Mouse (Mus musculus) testis, postnatal 14 days (tissue): ENCODE results near the gene Tspan15.
A peak's percentile ranks its signal among the peaks of the same experiment; 100 is the strongest.

Experiments
- DNase-seq: peaks from one replicate; pipeline ENCODE4 v3.0.0; 2021; ENCODE audit warnings: low spot score

Tspan15 gene

DNA sequence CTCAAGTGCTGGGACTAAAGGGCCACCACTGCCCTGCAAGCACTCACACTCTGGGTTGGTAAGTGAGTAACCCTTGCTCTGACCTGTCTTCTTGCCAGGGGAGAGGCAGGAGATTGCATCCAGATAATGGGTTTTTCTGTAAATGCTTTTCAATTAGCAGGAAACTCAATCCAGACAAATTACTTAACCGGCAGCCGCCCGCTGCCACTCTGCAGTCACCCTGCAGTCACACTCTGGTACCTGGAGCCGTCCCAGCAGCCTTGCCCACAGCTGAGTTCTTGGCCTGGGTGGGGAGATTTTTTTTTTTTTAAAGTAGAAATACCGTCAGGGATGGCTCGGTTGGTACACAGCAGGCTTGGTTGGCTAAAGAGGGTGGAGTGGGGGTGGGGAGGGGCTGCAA, 2.9 kb downstream of the Tspan15 start:
- no peak for DNase-seq

- no peak for DNase-seq
These were observed 5.2 kb downstream of the Tspan15 start for GRCm38 (mm10) chr10:62225839-62226238.

DNA sequence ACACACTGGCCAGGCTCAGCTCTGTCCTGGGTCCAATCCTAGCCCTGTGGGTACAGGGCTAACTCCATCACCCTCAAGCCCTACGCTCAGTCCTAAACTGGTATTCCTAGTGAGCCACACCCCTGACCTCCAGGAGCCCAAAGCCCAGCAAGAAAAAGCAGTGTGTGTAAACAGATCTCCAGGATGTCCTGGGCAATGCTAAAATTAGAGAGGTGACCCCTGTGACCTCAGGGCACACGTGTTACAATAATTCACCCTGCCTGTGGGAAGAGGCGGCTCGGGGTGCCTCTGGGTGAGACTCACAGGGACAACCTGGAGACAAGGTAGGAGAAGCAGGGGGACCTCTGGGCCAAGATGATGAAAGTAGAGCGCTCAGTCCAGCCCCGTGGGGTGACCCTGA, 6.8 kb downstream of the Tspan15 start:
- DNase-seq, result no peak

- no peak for DNase-seq
These were observed 8.3 kb downstream of the Tspan15 start for GRCm38 (mm10) chr10:62222777-62223176.

- DNase-seq, result no peak
These were observed 9.4 kb downstream of the Tspan15 start for GRCm38 (mm10) chr10:62221647-62222046.

DNA sequence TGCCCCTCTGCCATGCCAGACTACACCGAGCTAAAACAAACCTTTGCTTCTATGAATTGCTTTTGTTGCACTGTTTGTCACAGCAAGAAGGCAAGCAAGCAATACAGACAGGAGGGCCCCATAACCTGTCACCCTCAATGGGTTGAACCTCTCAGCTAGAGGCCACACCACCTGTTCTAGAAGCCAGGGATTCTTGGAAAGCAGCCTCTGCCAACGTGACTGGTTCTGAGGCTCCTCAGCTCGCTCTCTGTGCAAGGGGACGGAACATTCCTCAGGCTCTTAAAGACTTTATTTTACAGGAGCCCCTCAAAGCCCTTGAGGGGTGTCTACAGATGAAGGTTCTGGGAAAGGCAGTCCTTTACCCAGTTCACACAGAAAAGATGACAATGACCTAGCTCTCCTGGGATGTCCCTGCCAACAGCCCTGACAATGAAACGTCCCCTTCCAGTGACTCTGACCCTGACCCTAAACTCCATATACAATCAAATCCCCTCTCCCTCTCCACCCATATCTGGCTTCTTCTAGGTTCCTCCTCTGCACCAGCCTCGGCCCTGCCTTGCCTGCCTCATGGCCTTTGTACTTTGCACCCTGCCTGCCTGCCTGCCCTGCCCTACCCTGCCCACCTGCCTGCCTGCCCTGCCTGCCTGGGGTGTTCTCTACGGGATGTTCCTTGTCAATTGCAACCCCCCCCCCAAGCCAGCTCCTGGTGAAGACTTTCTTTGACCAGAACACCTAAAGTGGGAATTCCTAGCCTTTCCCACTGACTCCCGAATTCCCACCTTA, 10.1 kb downstream of the Tspan15 start:
- no peak for DNase-seq

DNA sequence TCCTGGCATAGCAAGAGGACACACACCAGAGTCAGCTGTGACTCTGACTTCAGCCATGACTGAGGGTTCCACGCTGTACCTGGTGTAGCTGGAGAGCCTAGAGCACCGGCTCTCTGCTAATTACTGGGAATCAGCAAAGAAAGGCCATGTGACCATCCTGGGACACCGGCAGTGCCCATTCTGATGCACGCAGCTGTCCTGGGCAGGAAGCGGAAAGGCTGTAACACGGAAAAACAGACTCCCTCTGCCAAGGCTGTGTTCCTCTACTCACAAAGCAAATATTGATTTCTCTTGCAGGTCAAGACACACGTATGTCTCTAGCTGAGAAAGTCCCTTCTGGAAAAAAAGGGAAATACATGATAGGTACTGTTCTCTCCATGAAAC, 12.3 kb downstream of the Tspan15 start:
- no peak for DNase-seq

- DNase-seq, result no peak
These were observed 12.8 kb downstream of the Tspan15 start for GRCm38 (mm10) chr10:62218044-62218788.

- no peak for DNase-seq
These were observed 13.9 kb downstream of the Tspan15 start for GRCm38 (mm10) chr10:62217196-62217595.

GRCm38 (mm10) chr10:62216595-62216994, 14.5 kb downstream of the Tspan15 start:
- no peak for DNase-seq

- DNase-seq, result no peak
These were observed 15.4 kb downstream of the Tspan15 start for GRCm38 (mm10) chr10:62215633-62216032.

GRCm38 (mm10) chr10:62215169-62215616, 15.9 kb downstream of the Tspan15 start:
- no peak for DNase-seq

DNA sequence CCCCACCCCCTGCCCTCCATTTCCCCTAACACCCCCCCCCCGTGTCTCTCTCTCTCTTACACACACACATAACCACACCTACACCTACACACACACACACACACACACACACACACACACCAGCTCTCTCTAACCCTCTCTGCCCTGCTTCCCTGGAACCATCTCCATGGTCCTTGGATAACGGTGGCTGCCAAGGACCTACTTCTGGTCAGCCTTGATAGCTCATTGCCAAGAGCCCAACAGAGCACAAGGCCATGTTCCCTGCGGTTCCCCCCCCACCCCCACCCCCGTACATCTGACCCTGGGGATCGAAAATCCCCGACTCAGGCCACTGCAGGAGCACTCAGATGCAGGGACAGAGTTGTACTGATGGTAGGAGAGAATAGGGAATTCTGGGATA, 19.7 kb downstream of the Tspan15 start:
- no peak for DNase-seq

- DNase-seq, result no peak
These were observed 22.7 kb downstream of the Tspan15 start for GRCm38 (mm10) chr10:62208241-62208896.

DNA sequence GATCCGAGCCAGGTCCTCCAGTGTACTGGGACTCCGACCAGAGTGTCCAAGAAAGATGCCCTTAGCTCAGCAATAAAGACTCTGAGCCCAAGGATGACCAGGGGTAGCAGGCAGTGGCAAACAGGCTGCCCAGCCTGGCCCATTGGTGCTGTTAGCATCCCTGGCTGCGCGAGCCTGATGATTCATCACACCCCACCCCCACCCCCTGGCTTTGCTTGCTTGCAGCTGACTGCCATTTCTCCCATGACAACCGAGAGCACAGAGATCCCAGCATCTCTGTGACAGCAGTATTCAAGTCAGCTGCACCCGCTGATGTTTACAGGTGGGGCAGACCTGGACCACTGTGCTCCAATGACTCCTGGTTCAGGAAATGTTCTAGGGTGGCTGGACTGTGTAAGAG, 28.5 kb downstream of the Tspan15 start:
- DNase-seq, result no peak

GRCm38 (mm10) chr10:62198891-62199290, 32.2 kb downstream of the Tspan15 start:
- no peak for DNase-seq

DNA sequence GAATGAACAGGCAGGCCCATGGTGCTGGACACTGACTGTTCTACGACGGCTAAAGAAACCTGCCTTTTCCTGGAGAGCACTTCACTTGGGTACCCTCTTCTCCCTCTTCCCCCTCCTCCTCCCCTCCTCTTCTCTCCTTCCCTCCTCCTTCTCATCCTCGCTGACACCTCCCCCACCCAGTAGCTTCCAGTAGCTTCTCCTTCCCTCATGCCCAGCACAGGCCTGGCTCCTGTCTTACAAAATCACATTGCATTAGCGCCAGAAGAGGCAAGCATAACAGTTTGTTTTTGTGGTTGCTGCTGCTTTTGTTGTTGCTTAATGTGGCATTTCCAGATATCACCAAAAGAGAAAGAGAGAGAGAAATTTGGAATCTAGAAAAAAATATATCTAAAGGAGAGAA, 33.6 kb downstream of the Tspan15 start:
- no peak for DNase-seq

GRCm38 (mm10) chr10:62195376-62195775, 35.7 kb downstream of the Tspan15 start:
- DNase-seq, result no peak

- DNase-seq, result no peak
These were observed 36.1 kb downstream of the Tspan15 start for GRCm38 (mm10) chr10:62194946-62195345.

DNA sequence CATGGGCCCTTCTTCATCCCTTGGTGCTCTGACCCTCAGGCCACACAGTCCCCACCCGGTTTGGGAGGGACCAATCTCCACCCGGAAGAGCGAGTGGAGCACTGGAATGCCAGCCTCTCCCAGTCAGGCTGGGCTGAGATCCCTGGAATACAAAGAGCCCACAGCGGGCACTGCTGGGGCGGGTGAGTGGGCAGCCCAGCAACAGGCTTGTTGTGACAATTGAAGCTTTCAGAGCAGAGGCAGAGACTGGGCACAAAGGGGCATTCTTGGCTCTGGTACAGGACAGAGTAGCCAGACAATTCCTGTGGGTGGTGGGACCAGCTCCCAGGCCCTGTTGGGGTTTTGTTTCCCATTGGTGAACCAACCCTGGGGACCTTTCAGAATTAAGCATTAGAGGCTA, 36.6 kb downstream of the Tspan15 start:
- DNase-seq, result no peak

DNA sequence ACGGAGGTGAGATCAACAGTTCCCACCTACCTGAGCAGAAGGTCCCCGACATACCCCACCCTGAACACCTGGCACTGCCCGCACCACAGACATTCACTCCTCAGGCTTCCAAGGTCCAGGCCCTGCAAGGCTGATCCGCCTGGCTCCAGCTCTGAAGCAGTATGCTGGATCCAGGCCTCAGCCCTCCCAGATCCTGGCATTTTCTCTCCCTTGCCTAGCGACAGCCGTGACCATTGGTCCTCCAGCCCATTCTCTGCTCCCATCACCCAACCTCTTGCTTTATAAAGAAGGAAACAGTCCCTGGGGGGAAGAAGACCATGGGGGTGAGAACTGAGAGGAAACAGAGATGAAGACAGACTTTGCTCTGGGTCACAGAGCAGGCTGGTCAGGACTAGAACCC, 37.0 kb downstream of the Tspan15 start:
- no peak for DNase-seq

- peak; percentile 38 for DNase-seq
These were observed 38.3 kb downstream of the Tspan15 start for GRCm38 (mm10) chr10:62192701-62193157.

DNA sequence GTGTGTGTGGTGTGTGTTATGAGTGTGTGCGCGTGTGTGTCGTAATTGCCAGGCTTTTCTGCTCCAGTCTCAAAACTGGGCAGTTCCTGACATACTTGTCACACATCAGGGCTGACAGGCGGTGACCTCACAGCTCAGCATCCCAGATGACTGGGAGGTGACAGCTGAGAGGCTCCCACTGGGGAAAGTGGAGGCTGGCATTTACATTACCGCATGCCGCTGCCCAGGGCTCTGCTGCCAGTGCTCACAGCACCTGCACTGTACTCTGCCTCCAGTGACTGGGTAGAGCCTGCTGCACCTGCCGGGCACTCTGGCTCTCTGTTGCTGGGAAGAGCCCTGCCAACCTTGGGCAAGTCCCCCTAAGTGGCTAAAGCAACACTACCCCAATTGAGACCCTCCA, 40.2 kb downstream of the Tspan15 start:
- DNase-seq, result no peak
